Mouse (Mus musculus) liver, adult 2 months (tissue): Measurements from ENCODE around the gene Ms4a15.

ENCODE experiments used
- CTCF ChIP-seq: fragments of 200-500 bp; IDR thresholded peaks from 2 replicates; pipeline ENCODE4 v1.5.1; 2011; ENCODE audit warnings: low read depth, low read length, control low read depth
- POLR2A ChIP-seq: fragments of 200-500 bp; IDR thresholded peaks from 2 replicates; pipeline ENCODE4 v1.6.1; 2011; ENCODE audit warnings: low read length, control low read depth; ENCODE audit not compliant: insufficient read depth; ENCODE audit errors: extremely low read depth

DNA sequence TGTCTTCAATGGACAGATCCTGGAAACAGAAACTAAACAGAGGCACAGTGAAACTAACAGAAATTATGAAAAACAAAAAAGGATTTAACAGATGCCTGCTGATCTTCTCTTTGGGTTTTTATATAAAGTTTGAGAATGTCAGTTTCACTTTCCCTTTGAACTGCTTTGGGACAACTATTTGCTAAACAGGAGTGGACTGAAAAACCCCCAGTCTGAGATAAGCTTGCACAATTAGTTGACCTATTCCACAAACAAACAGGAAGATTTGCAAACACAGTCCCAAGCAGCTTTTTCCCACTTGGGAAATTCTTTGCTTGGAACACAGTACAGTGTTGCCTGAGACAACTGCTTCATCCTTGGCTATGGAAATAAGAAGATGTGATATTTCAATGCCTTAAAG is 44.5 kb upstream of the Ms4a15 start:
- TF ChIP-seq POLR2A (no peak), CTCF (no peak)
